ENCODE assay signal across 18 mouse cellular contexts in the genomic region with DNA sequence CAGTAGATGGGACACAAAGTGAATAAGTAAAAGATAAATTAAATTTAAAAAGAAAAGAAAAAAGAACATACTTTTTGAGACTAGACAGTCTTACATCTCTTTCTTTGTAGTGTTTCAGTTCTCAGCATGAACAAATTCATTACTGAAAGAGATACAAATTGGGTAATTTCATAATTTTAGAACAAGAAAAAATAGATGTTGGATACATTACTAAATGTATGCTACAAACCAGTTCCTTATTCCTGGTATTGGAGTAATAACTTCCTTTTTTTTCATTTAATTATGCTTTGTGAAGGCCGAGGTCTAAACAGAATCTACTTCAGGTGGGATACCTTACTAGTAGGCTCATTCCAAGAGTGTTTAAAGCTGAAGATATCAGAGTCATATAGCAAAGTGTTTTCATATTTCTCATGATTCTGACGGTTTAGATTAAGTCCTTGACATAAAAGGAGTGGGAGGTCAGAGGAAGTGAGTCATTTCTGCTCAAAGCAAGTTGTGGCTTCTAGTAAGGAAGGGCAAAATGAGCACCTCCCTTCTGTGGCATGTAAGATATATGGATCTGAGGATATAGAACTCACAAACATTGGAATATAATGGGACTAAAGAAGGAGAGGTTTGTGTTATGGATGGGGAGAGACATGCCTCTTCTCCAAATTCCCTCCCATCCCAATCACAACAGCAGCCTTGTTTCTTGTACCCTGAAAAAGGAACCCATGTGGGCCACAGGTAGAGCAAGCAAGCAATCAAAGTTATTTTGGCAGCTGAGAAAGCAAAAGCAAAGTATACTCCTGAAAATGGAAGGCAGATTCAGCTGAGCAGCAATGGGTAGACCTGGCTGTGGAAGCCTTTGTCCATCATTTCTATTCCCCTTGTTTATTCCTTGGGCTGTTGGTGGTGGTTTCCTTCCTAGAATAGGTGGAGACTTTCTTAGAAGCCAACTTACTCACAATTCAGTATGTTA. TPM values are rescaled to one million over a fixed set of nuclear protein-coding genes. Genes with fewer than 3 reads are reported as not detected.
DNase-seq lines count a peak whose midpoint lies in the region; ATAC-seq and TF ChIP-seq lines count a peak whose summit lies in the region.
"Had no signal": no experiment of that assay in that cellular context is flagged by ENCODE, and none has a peak within 500 bp of the region (broad histone marks: within the 10 kb centered on the region; RNA-seq: fewer than 3 reads in every experiment).

No protein-coding gene starts in this region.

- TF ChIP-seq CTCF in cerebellum, adult 2 months (IDR thresholded peaks at IDR 0.05; ENCODE audit: borderline replicate concordance, insufficient read depth, low read depth, low read length), result no peak

- no peaks in the 10 kb centered on the region for H3K79me2 ChIP-seq in myocyte (ENCODE audit: control insufficient read depth, insufficient read depth)

- H3K4me1 ChIP-seq in liver, embryonic 13.5 days (replicated peaks), result peaks cover 12% of the 10 kb centered on the region
- peaks cover 3% of the 10 kb centered on the region; the same call in 1 of the 2 replicates for H3K4me1 ChIP-seq in brown adipose tissue, adult 24 weeks (ENCODE audit: control insufficient read depth, insufficient read depth, insufficient read length, low read length)
- no peaks in the 10 kb centered on the region for H3K4me1 ChIP-seq in cerebellum, adult 2 months (ENCODE audit: control insufficient read depth, insufficient read depth, low read length)
- H3K4me1 ChIP-seq: embryonic facial prominence, embryonic 12.5 days; forebrain, embryonic 15.5 days; kidney, embryonic 15.5 days had no signal

- no peak overlapping the region for H3ac ChIP-seq in myocyte (ENCODE audit: control insufficient read depth, insufficient read length)

- no peaks in the 10 kb centered on the region for H3K27me3 ChIP-seq in liver, embryonic 13.5 days
- H3K27me3 ChIP-seq in myocyte (ENCODE audit: control insufficient read depth, insufficient read depth, insufficient read length), result no peaks in the 10 kb centered on the region
- no peaks in the 10 kb centered on the region for H3K27me3 ChIP-seq in cerebellum, adult 2 months (ENCODE audit: control insufficient read depth, insufficient read depth, low read length)
- H3K27me3 ChIP-seq: embryonic facial prominence, embryonic 12.5 days; forebrain, embryonic 15.5 days; kidney, embryonic 15.5 days had no signal

- TF ChIP-seq POLR2A in myocyte (IDR thresholded peaks at IDR 0.05; ENCODE audit: insufficient read length, low read depth), result no peak
- TF ChIP-seq POLR2A in cerebellum, adult 2 months (IDR thresholded peaks at IDR 0.05; ENCODE audit: borderline replicate concordance, insufficient read depth, low read length), result no peak

- no peak overlapping the region for H3K9ac ChIP-seq in liver, embryonic 13.5 days
- H3K9ac ChIP-seq: embryonic facial prominence, embryonic 12.5 days; forebrain, embryonic 15.5 days; kidney, embryonic 15.5 days had no signal

- peak overlapping the region; percentile 25; the same call in 1 of the 2 replicates for H3K27ac ChIP-seq in liver, embryonic 13.5 days
- peak overlapping the region; percentile 68 for H3K27ac ChIP-seq in brown adipose tissue, adult 24 weeks (replicated peaks; ENCODE audit: low read depth, low read length)
- no peak overlapping the region for H3K27ac ChIP-seq in cerebellum, adult 2 months (ENCODE audit: insufficient read depth, low read length)
- H3K27ac ChIP-seq: embryonic facial prominence, embryonic 12.5 days; forebrain, embryonic 15.5 days; kidney, embryonic 15.5 days had no signal

- no peak for DNase-seq in liver, embryonic 13.5 days
- DNase-seq in liver, result no peak
- DNase-seq in CD4-positive helper T cell, adult 2 months (ENCODE audit: low read depth, low spot score), result peak; percentile 75
- no peak for DNase-seq in cerebellum, adult 2 months
- no peak for DNase-seq in embryo, embryonic 10.5 days (ENCODE audit: low spot score)
- no peak for DNase-seq in layer of hippocampus, postnatal 14 days (ENCODE audit: low spot score in 2 of 2)
- DNase-seq: heart, postnatal 10 days; right cerebral cortex, postnatal 14 days had no signal

- 16% methylated on average over 2 of the region's 2 CpGs for WGBS in liver, embryonic 13.5 days (ENCODE audit: insufficient replicate concordance)
- WGBS in cerebellum, adult 2 months, result 67% methylated on average over 2 of the region's 2 CpGs

- H3K9me3 ChIP-seq in liver, embryonic 13.5 days (replicated peaks), result no peaks in the 10 kb centered on the region
- H3K9me3 ChIP-seq: embryonic facial prominence, embryonic 12.5 days; forebrain, embryonic 15.5 days; kidney, embryonic 15.5 days had no signal

- H3K36me3 ChIP-seq in liver, embryonic 13.5 days, result no peaks in the 10 kb centered on the region
- H3K36me3 ChIP-seq in myocyte (ENCODE audit: control insufficient read depth, insufficient read depth), result no peaks in the 10 kb centered on the region
- H3K36me3 ChIP-seq: embryonic facial prominence, embryonic 12.5 days; forebrain, embryonic 15.5 days; kidney, embryonic 15.5 days had no signal

- H3K4me2 ChIP-seq in liver, embryonic 13.5 days, result no peak overlapping the region
- H3K4me2 ChIP-seq in myocyte (ENCODE audit: low read depth), result peak overlapping the region; percentile 43
- H3K4me2 ChIP-seq: embryonic facial prominence, embryonic 12.5 days; forebrain, embryonic 15.5 days; kidney, embryonic 15.5 days; midbrain, embryonic 11.5 days had no signal

- 0 out of 2 replicates have a peak, but pooled peaks have one; percentile 10 for ATAC-seq in liver, embryonic 13.5 days (ENCODE audit: low read depth)
- ATAC-seq: forebrain, embryonic 15.5 days had no signal

- no peak overlapping the region for H3K4me3 ChIP-seq in liver, embryonic 13.5 days (replicated peaks)
- no peak overlapping the region for H3K4me3 ChIP-seq in brown adipose tissue, adult 24 weeks (ENCODE audit: insufficient read depth, low read depth, low read length)
- H3K4me3 ChIP-seq in myocyte, result no peak overlapping the region
- no peak overlapping the region for H3K4me3 ChIP-seq in cerebellum, adult 2 months (replicated peaks; ENCODE audit: insufficient read depth, low read depth, low read length)
- H3K4me3 ChIP-seq: embryonic facial prominence, embryonic 12.5 days; forebrain, embryonic 15.5 days; kidney, embryonic 15.5 days had no signal

TF ChIP-seq in myocyte, 11 proteins besides CTCF, POLR2A, EP300 and RAD21:
- no peak for TF ChIP-seq MYOG (IDR thresholded peaks at IDR 0.05; ENCODE audit: control insufficient read depth in 1 of 3, insufficient read depth in 1 of 3, insufficient read length in 2 of 3, low read depth in 2 of 3)

RNA-seq across cellular contexts. Expression of a gene that starts 33.4 kb away (rescaled TPM):
- 3.9 and 4.5 TPM in 2 replicates for polyA plus RNA-seq in liver, embryonic 13.5 days (2015; fragmentation: Nextera tagmentation; extraction: Ambion mirVana)
- 3.8 and 5.0 TPM in 2 replicates for polyA plus RNA-seq in brown adipose tissue, adult 24 weeks (2012; ENCODE audit: insufficient read depth, insufficient read length, missing spikeins)
- not detected for polyA plus RNA-seq in myocyte (2012; fragmentation: generic; extraction: Trizol)
- 0.10 and 0.13 TPM in 2 replicates for polyA plus RNA-seq in cerebellum, adult 2 months (2012; rRNA removed)
- under 1 TPM; 0.17 to 0.30 TPM for total RNA-seq in layer of hippocampus, postnatal 14 days (2021)
- polyA plus RNA-seq: neural tube, embryonic 14.5 days had no signal

RNA-seq across cellular contexts. Expression of a gene that starts 46.6 kb away (rescaled TPM):
- 0.10 and 0.12 TPM in 2 replicates for polyA plus RNA-seq in liver, embryonic 13.5 days (2015; fragmentation: Nextera tagmentation; extraction: Ambion mirVana)
- not detected in 2 replicates for polyA plus RNA-seq in brown adipose tissue, adult 24 weeks (2012; ENCODE audit: insufficient read depth, insufficient read length, missing spikeins)
- polyA plus RNA-seq in myocyte (2012; fragmentation: generic; extraction: Trizol), result not detected
- polyA plus RNA-seq in cerebellum, adult 2 months (2012; rRNA removed), result not detected in 2 replicates
- not detected for total RNA-seq in layer of hippocampus, postnatal 14 days (2021)
- total RNA-seq: adrenal gland, adult 18-20 months; gastrocnemius, postnatal 4 days; layer of hippocampus, postnatal 25 days had no signal
- polyA plus RNA-seq: embryonic facial prominence, embryonic 12.5 days; forebrain, embryonic 15.5 days; midbrain, embryonic 11.5 days; neural tube, embryonic 14.5 days had no signal

RNA-seq across cellular contexts. Expression of a gene that starts 53.0 kb away (rescaled TPM):
- polyA plus RNA-seq in liver, embryonic 13.5 days (2015; fragmentation: Nextera tagmentation; extraction: Ambion mirVana), result 1.4 and 1.6 TPM in 2 replicates
- 0.13 and 1.1 TPM in 2 replicates for polyA plus RNA-seq in brown adipose tissue, adult 24 weeks (2012; ENCODE audit: insufficient read depth, insufficient read length, missing spikeins)
- polyA plus RNA-seq in myocyte (2012; fragmentation: generic; extraction: Trizol), result not detected
- 1.6 and 1.8 TPM in 2 replicates for polyA plus RNA-seq in cerebellum, adult 2 months (2012; rRNA removed)
- 10 to 100 TPM in 1 of 2 experiments, 1 to 10 TPM in 1; 8.0 to 11.3 TPM for total RNA-seq in layer of hippocampus, postnatal 14 days (2021)
